Mouse (Mus musculus) frontal cortex, adult (tissue): ENCODE results near the gene Ptprm.

ENCODE experiments used
- ATAC-seq: cut with Nextera tagmentation; 2 replicates; pipeline ENCODE4 v1.9.2; 2017; ENCODE audit warnings: mild to moderate bottlenecking, moderate library complexity, mixed read lengths; ENCODE audit not compliant: low TSS enrichment

Gene Ptprm

GRCm38 (mm10) chr17:66769365-66770363 lies 584.6 kb downstream of the Ptprm start:
- no peak for ATAC-seq

GRCm38 (mm10) chr17:66768689-66769275 lies 585.5 kb downstream of the Ptprm start:
- ATAC-seq: no peak

- no peak for ATAC-seq
Observed at GRCm38 (mm10) chr17:66766166-66766565, 588.1 kb downstream of the Ptprm start.

GRCm38 (mm10) chr17:66764435-66764834 lies 589.8 kb downstream of the Ptprm start:
- ATAC-seq: no peak

- ATAC-seq: no peak
Observed at GRCm38 (mm10) chr17:66762716-66763115, 591.5 kb downstream of the Ptprm start.

GRCm38 (mm10) chr17:66761326-66762296 lies 592.6 kb downstream of the Ptprm start:
- ATAC-seq: no peak

GRCm38 (mm10) chr17:66757025-66757511 lies 597.2 kb downstream of the Ptprm start:
- ATAC-seq: 0 out of 2 replicates have a peak, but pooled peaks have one; percentile 50

- ATAC-seq: no peak
Observed at GRCm38 (mm10) chr17:66756500-66756899, 597.8 kb downstream of the Ptprm start.

- ATAC-seq: peak; percentile 59; the same call in 1 of the 2 replicates
Observed at GRCm38 (mm10) chr17:66755191-66755654, 599.0 kb downstream of the Ptprm start.

GRCm38 (mm10) chr17:66754208-66754865 lies 599.9 kb downstream of the Ptprm start:
- ATAC-seq: no peak

GRCm38 (mm10) chr17:66751746-66752145 lies 602.5 kb downstream of the Ptprm start:
- peak; percentile 90 for ATAC-seq

GRCm38 (mm10) chr17:66750481-66751206 lies 603.6 kb downstream of the Ptprm start:
- ATAC-seq: no peak

- no peak for ATAC-seq
Observed at GRCm38 (mm10) chr17:66749976-66750375, 604.3 kb downstream of the Ptprm start.

GRCm38 (mm10) chr17:66746506-66746905 lies 607.8 kb downstream of the Ptprm start:
- no peak for ATAC-seq

- ATAC-seq: no peak
Observed at GRCm38 (mm10) chr17:66743321-66743720, 610.9 kb downstream of the Ptprm start.

GRCm38 (mm10) chr17:66738779-66739345 lies 615.4 kb downstream of the Ptprm start:
- ATAC-seq: no peak

GRCm38 (mm10) chr17:66738331-66738730 lies 615.9 kb downstream of the Ptprm start:
- ATAC-seq: no peak

- ATAC-seq: no peak
Observed at GRCm38 (mm10) chr17:66736450-66736849, 617.8 kb downstream of the Ptprm start.

GRCm38 (mm10) chr17:66733541-66733940 lies 620.7 kb downstream of the Ptprm start:
- ATAC-seq: no peak

- no peak for ATAC-seq
Observed at GRCm38 (mm10) chr17:66729979-66730378, 624.3 kb downstream of the Ptprm start.
